Mouse (Mus musculus) olfactory bulb, adult 2 months (tissue): ENCODE measurements around the gene Ackr2.

ENCODE experiments used
- CTCF ChIP-seq: fragments of 200-500 bp; IDR thresholded peaks from 2 replicates; pipeline ENCODE4 v1.5.1; 2012; ENCODE audit warnings: low read depth, mild to moderate bottlenecking, low read length, moderate library complexity; ENCODE audit not compliant: insufficient read depth
- POLR2A ChIP-seq: fragments of 200-500 bp; IDR thresholded peaks from 2 replicates; pipeline ENCODE4 v1.6.1; 2012; ENCODE audit warnings: mild to moderate bottlenecking, low read depth, low read length, moderate library complexity; ENCODE audit not compliant: insufficient read depth

GRCm38 (mm10) chr9:121890441-121890941 lies 7.7 kb upstream of the Ackr2 start:
- no peak for TF ChIP-seq CTCF
- no peak for TF ChIP-seq POLR2A
